Comparison of ENCODE assay signal across 7 mouse cellular contexts in genomic region chr3:17834706-17835105, GRCm38 (mm10).
A peak's percentile ranks its signal among the peaks of the same experiment; 100 is the strongest.
DNase-seq lines count a peak whose midpoint lies in the region; ATAC-seq lines count a peak whose summit lies in the region.

No protein-coding gene starts in this region.

- H3K4me2 ChIP-seq in midbrain, embryonic 16.5 days (ENCODE audit: low read length): no peak overlapping the region

- 48% methylated on average over 1 of the region's 1 CpGs for WGBS in midbrain, embryonic 10.5 days
- WGBS in midbrain, embryonic 16.5 days: 58% methylated on average over 1 of the region's 1 CpGs

- H3K36me3 ChIP-seq in midbrain, embryonic 10.5 days: no peaks in the 10 kb centered on the region
- H3K36me3 ChIP-seq in midbrain, embryonic 16.5 days (ENCODE audit: control insufficient read depth, insufficient read depth, low read length): no peaks in the 10 kb centered on the region

- H3K27me3 ChIP-seq in midbrain, embryonic 10.5 days (ENCODE audit: low read depth, poor library complexity, severe bottlenecking): no peaks in the 10 kb centered on the region
- no peaks in the 10 kb centered on the region for H3K27me3 ChIP-seq in midbrain, embryonic 16.5 days (ENCODE audit: control insufficient read depth, insufficient read depth, low read depth, low read length)

- DNase-seq in midbrain, embryonic 10.5 days (ENCODE audit: low spot score): peak; percentile 18
- peak; percentile 14 for DNase-seq in WW6 (ENCODE audit: low read depth, low spot score)
- peak; percentile 59 to 77 for DNase-seq in cerebellum, adult 18-20 months
- DNase-seq in heart, postnatal 14 days: peak; percentile 36 to 65
- DNase-seq in left cerebral cortex, postnatal 25 days (ENCODE audit: low spot score in 2 of 2): peak; percentile 90 to 92
- peak; percentile 58 to 61 for DNase-seq in right cerebral cortex, postnatal 36 days (ENCODE audit: low spot score in 2 of 2)

- H3K9ac ChIP-seq in midbrain, embryonic 16.5 days (ENCODE audit: low read depth, low read length): no peak overlapping the region

- ATAC-seq in midbrain, embryonic 16.5 days: no peak

- no peak overlapping the region for H3K4me3 ChIP-seq in midbrain, embryonic 10.5 days
- H3K4me3 ChIP-seq in midbrain, embryonic 16.5 days (ENCODE audit: low read depth, low read length): no peak overlapping the region

- intact Hi-C loops in heart, postnatal 14 days (cut with DNase I): loop anchor here (10.0 kb wide), 1 partner anchor 1230 kb away; no protein-coding TSS in a partner anchor
- intact Hi-C loops in left cerebral cortex, postnatal 25 days (cut with DNase I): loop anchor here (1.0 kb wide), 1 partner anchor 37 kb away; no protein-coding TSS in a partner anchor

- no peak overlapping the region for H3K27ac ChIP-seq in midbrain, embryonic 10.5 days (replicated peaks)
- no peak overlapping the region for H3K27ac ChIP-seq in midbrain, embryonic 16.5 days (ENCODE audit: low read length)

- H3K9me3 ChIP-seq in midbrain, embryonic 10.5 days (replicated peaks): no peaks in the 10 kb centered on the region
- H3K9me3 ChIP-seq in midbrain, embryonic 16.5 days (replicated peaks; ENCODE audit: control insufficient read depth, low read length, poor library complexity, severe bottlenecking): no peaks in the 10 kb centered on the region

- no peaks in the 10 kb centered on the region for H3K4me1 ChIP-seq in midbrain, embryonic 10.5 days
- no peaks in the 10 kb centered on the region for H3K4me1 ChIP-seq in midbrain, embryonic 16.5 days (ENCODE audit: control insufficient read depth, insufficient read depth, low read length)

Comparison
In these comparisons a context has a peak if more than half of its experiments do, and no peak if none do; other contexts are left out.
1. DNase-seq: peak in every context shown above with its lines; median percentile 91 in left cerebral cortex, postnatal 25 days; 68 in cerebellum, adult 18-20 months; 60 in right cerebral cortex, postnatal 36 days; 50 in heart, postnatal 14 days; 18 in midbrain, embryonic 10.5 days; 14 in WW6.